Mouse (Mus musculus): ENCODE measurements around the gene Hist1h4j.
"Not testable (repeated sequence)": the region's sequence is repeated elsewhere in the genome, so short reads cannot be mapped to it uniquely, and the experiment has no call there.

- not testable (repeated sequence) for TF ChIP-seq CTCF (IDR thresholded peaks at IDR 0.05; ENCODE audit: low read depth, low read length); GATA1 (IDR thresholded peaks at IDR 0.05; ENCODE audit: borderline replicate concordance, low read length); TAL1 (conservative IDR thresholded peaks at IDR 0.05; ENCODE audit: low read depth, low read length)
These were observed 15.5 kb downstream of the Hist1h4j start, which contains the start of gene Hist1h4k for GRCm38 (mm10) chr13:21750159-21751017.

Data from G1E (cell line).